Mouse (Mus musculus) layer of hippocampus, adult 9-11 months (tissue): Measurements from ENCODE around the gene Mrps18c.

Experiments
- DNase-seq: peaks from one replicate; pipeline ENCODE4 v3.0.0; 2022

The Mrps18c gene

GRCm38 (mm10) chr5:100828701-100829100 is 30.3 kb downstream of the Mrps18c start:
- DNase-seq, result no peak

DNA sequence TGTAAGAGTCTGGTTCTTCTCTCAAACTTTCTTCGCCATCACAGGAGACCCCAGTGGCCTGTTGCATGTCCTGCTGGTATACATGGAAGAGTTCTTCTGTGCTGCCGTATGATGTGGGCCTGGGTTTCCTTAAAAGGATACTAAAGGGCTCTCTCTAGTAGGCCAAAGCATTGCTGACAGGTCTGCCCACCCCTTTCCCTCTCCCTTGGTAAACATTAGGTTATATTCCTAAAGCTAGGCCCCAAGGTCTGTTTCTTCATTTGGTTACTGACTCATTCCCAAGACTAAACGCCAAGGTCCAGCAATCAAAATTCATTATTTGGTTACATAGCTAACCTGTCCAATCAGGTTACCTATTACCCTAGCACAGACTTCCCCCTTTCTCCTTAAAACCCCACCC is 34.3 kb downstream of the Mrps18c start:
- no peak for DNase-seq

GRCm38 (mm10) chr5:100833841-100834240 is 35.4 kb downstream of the Mrps18c start:
- DNase-seq, result no peak

GRCm38 (mm10) chr5:100835862-100836538 is 37.6 kb downstream of the Mrps18c start:
- DNase-seq, result no peak

DNA sequence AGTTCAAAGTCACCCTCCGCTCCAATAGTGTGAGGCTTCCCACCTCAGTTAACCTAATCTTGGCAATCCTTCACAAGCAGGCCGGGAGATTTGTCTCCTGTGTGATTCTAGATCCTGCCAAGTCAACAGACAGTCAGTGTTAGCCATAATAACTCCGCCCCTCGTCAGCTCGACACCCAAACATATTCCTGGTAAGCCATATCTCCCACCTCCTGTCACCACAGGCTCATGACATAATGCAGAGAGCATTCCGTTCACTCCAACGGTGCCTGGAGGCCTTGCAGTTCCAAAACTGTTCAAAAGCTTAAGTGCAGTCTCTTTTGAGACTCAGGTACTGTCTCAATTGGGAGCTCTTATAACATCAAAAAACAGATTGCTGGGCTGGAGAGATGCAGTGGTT is 39.5 kb downstream of the Mrps18c start:
- no peak for DNase-seq

DNA sequence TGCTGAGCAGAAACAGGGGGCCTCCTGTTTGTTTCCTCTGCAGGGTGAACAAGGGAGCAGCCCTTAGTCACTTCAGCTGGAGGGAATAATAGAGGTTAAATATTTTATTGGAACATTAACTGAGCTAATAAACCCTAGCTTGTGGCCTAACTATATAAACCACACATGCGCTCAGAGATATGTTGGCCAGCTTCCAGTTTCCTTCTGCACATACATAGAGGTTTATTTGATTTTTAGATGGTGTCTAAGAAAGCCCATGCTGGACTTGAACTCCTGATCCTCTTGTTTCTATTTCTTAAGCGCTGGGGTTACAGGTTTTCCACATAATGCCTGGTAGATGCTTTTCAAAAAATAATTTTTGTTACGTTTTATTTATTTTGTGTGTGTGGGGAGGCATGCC is 46.1 kb downstream of the Mrps18c start:
- DNase-seq, result no peak

GRCm38 (mm10) chr5:100845485-100845847 is 47.0 kb downstream of the Mrps18c start, which contains the start of gene Gpat3:
Gene Gpat3, plus strand, starts transcription at chr5:100845713.
- no peak for DNase-seq

DNA sequence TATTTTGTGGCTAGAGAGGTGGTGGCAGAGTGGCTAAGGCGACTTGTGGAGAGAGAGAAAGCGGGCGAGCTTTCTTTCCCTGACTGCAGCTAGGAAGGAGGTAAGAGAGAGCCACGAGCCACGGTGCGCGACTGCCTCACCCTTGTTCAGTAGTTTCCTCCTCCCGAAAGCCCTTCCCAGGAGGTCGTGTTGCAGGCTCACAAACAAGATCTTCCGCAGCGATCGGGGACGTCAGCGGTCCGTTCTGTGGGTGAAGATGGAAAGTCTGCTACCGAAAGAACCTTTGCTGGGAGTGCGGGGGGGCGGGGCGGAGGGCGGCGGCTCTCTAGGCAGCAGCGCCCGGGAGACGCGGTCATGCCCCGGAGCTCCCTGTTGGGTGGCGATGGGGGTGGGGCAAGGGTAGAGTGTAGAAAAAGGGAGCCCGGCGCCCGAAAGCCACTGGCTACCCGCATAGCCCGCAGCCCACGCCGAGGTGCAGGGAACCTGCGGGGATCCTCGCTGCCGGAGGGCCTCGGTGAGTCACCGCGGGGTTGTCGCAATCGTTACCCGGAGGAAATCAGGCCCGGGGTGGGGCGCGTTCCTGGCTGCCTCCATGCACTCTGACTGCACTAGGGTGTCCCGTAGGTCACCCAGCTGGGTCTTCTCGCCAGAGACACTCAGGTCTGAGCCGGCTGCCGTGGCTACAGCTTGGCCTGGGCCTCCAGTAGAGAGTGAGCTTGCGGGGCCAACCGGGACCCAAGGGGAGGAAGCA is 47.6 kb downstream of the Mrps18c start:
- peak; percentile 27 for DNase-seq

DNA sequence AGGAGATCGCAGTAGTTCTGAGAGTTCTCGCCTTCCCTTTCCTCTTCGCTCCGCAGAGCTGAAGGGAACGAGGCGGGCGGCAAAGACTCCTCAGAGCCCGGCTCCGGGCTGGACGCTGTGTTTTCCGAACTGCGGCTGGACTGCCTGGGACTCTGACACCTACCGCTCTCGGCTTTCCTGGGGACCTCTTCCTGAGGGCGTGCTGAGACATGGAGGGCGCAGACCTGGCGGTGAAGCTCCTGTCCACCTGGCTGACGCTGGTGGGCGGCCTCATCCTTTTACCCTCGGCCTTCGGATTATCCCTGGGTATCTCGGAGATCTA is 48.1 kb downstream of the Mrps18c start:
- no peak for DNase-seq

GRCm38 (mm10) chr5:100847143-100847542 is 48.7 kb downstream of the Mrps18c start:
- no peak for DNase-seq

GRCm38 (mm10) chr5:100853963-100854362 is 55.5 kb downstream of the Mrps18c start:
- no peak for DNase-seq
